Mouse (Mus musculus): ENCODE results near the gene Zfyve21. TPM values are rescaled to one million over a fixed set of nuclear protein-coding genes. Genes with fewer than 3 reads are reported as not detected.

Gene Zfyve21
- polyA plus RNA-seq, 1 experiment from 2014 or later, result 122 TPM

DNA sequence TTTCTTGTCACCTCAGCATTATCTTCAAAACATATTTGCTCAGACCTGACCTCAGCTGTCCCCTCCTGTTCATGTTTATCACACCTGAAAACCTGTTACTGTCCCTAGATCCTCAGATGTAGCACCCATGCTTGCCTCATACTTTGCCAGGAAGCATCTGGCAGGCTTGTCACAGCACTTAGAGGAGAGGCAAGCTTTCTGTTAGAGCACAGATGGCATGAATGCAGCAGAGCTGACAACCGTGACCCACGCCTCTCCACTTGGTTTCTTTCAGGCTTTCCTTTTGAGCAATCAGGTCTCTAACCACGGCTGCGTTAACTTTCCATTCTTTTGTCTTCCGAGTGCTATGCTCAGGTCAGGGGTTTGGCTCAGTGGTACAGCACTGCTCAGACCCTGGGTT lies 15.5 kb downstream of the Zfyve21 start:
- Histone ChIP-seq H3K4me3 (no peak overlapping the region), H3K36me3 (peaks cover 99% of the 10 kb centered on the region), H3K4me2 (no peak overlapping the region), H3K27me3 (no peaks in the 10 kb centered on the region), H3K9ac (no peak overlapping the region), H3K9me3 (no peaks in the 10 kb centered on the region), H3K4me1 (no peaks in the 10 kb centered on the region), H3K27ac (no peak overlapping the region)
- no peak for ATAC-seq (ENCODE audit: insufficient number of reproducible peaks, low FRiP score, low TSS enrichment, low read depth)
- 90% methylated on average over 5 of the region's 5 CpGs for WGBS

DNA sequence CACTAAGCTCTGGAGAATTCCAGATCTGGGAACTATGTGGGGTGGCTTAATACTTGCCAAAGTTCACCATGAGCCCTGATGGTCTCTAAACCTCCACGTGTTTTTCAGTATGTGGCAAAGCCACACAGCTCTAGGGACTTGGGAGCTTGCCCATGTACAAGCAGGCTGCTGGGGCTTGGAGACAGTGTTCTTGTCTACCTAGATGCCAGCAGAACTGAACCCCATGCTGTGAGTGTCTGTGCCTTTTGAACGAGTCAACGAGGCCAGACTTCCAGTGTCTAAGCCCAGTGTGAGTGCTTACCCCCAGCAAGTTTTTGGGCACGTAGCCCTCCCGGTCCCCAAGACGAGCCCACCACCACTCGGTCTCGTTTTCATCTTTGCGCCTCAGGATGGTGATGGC lies 16.0 kb downstream of the Zfyve21 start:
- no peaks in the 10 kb centered on the region for H3K9me3 ChIP-seq
- H3K4me2 ChIP-seq, result no peak overlapping the region
- H3K27ac ChIP-seq, result no peak overlapping the region
- no peak overlapping the region for H3K4me3 ChIP-seq
- H3K27me3 ChIP-seq, result no peaks in the 10 kb centered on the region
- H3K36me3 ChIP-seq, result peaks cover 98% of the 10 kb centered on the region
- no peak overlapping the region for H3K9ac ChIP-seq
- no peaks in the 10 kb centered on the region for H3K4me1 ChIP-seq
- ATAC-seq (ENCODE audit: insufficient number of reproducible peaks, low FRiP score, low TSS enrichment, low read depth), result no peak
- WGBS, result 92% methylated on average over 9 of the region's 9 CpGs

DNA sequence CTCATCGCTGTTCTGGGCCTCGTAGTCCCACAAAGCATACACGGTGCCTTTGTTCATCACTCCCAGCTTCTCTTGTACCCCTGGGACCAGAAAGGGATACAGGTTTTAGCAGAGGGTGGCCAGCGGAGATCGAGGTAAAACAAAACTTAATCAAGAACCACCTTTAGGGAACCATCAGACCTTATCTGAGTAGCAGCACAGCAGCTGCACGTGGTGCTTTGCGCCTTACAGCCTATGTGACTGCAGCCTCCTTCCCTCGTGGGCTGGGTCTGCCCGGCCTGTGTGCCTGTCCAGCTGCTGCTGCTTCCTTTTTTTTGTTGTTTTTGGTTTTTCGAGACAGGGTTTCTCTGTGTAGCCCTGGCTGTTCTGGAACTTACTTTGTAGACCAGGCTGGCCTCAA lies 16.4 kb downstream of the Zfyve21 start:
- H3K4me1 ChIP-seq, result no peaks in the 10 kb centered on the region
- peaks cover 98% of the 10 kb centered on the region for H3K36me3 ChIP-seq
- 88% methylated on average over 10 of the region's 10 CpGs for WGBS
- no peak overlapping the region for H3K27ac ChIP-seq
- H3K9me3 ChIP-seq, result no peaks in the 10 kb centered on the region
- H3K4me2 ChIP-seq, result no peak overlapping the region
- no peak overlapping the region for H3K4me3 ChIP-seq
- ATAC-seq (ENCODE audit: insufficient number of reproducible peaks, low FRiP score, low TSS enrichment, low read depth), result no peak
- no peak overlapping the region for H3K9ac ChIP-seq
- no peaks in the 10 kb centered on the region for H3K27me3 ChIP-seq

DNA sequence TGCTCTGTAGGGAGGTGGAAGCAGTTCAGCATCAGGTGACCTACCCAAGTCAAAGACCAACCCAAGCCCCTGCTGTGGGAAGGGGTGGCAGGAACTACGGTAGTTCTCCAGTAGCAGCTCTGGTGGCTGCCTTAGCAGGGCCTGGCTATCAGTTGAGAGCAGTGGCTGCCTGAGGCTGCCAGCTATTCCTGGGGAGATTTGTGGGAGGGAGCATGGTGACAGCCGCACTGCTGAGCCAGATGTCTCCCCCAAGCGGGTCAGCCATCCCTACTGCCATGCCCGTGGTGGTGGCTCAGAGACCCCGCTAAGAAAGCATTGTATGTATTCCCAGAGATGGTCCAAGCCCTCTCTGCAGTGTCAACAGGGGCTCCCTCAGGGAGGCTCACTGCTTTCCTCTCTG lies 18.7 kb downstream of the Zfyve21 start:
- H3K4me3 ChIP-seq, result no peak overlapping the region
- H3K27me3 ChIP-seq, result no peaks in the 10 kb centered on the region
- no peaks in the 10 kb centered on the region for H3K9me3 ChIP-seq
- no peak overlapping the region for H3K9ac ChIP-seq
- H3K36me3 ChIP-seq, result peaks cover 98% of the 10 kb centered on the region
- no peak for ATAC-seq (ENCODE audit: insufficient number of reproducible peaks, low FRiP score, low TSS enrichment, low read depth)
- H3K4me1 ChIP-seq, result no peaks in the 10 kb centered on the region
- no peak overlapping the region for H3K27ac ChIP-seq
- 79% methylated on average over 5 of the region's 5 CpGs for WGBS
- no peak overlapping the region for H3K4me2 ChIP-seq

DNA sequence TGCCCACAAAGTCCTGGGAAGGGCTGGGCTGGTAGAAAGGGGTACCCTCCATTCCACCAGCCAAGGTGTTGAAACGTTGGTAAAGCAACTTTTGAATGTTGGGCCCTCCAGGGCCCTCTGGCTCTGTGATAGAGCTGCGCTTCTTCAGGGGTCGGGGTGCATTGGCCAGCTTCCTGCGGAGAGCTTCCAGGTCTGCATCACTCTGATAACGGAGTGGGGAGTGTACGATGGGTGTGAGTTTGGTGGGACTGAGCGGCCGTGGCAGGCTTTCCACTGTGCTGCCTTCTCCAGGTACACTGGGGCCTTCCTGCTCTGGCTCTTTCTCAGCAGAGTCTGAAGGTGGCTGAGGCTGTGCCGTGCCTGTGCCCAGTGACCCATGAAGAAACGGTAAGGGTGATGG lies 19.5 kb downstream of the Zfyve21 start:
- no peaks in the 10 kb centered on the region for H3K27me3 ChIP-seq
- H3K9me3 ChIP-seq, result no peaks in the 10 kb centered on the region
- peaks cover 98% of the 10 kb centered on the region for H3K36me3 ChIP-seq
- no peak overlapping the region for H3K4me3 ChIP-seq
- ATAC-seq (ENCODE audit: insufficient number of reproducible peaks, low FRiP score, low TSS enrichment, low read depth), result no peak
- no peak overlapping the region for H3K27ac ChIP-seq
- WGBS, result 91% methylated on average over 10 of the region's 10 CpGs
- H3K9ac ChIP-seq, result no peak overlapping the region
- no peaks in the 10 kb centered on the region for H3K4me1 ChIP-seq
- H3K4me2 ChIP-seq, result no peak overlapping the region

DNA sequence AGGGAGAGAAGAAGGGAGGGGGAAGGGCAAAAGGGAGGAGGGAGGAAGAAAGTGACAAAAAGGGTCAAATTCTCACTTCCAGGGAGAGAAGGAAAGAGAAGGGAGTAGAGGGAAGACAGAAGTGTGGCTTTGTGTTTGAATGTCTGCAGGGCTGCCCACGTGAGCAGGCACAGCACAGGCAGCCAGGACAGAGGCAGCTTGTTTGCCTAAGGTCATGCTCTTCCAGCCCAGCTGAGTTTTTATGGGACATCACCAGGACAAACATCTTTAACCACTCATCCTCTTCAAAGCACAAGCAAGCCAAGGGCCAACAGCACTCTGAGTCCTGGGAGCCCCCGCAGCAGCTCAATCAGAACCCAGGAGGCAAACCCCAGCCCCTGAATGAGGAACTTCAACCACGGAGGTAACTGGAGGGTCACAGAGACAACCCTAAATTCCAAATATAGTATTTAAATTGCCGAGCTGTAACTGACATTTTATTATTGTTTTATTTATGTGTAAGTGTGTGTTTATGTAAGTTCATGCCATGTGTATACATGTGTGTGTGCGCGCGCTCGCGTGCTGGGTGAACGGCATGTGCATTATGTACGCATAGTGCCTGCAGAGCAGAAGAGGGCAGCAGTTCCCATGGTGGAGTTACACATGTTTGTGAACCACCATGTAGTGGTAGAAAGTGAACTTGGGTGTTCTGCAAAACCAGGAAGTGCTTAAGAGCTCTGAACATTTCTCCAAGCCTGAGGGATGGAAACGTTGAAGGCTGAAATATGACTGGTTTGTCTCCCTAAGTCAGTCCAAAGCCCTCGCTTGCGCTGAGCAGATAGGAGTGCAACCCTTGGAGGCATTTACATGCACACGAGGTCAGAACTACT lies 28.8 kb downstream of the Zfyve21 start:
- peaks cover 46% of the 10 kb centered on the region for H3K36me3 ChIP-seq
- ATAC-seq (ENCODE audit: insufficient number of reproducible peaks, low FRiP score, low TSS enrichment, low read depth), result no peak
- no peak overlapping the region for H3K27ac ChIP-seq

DNA sequence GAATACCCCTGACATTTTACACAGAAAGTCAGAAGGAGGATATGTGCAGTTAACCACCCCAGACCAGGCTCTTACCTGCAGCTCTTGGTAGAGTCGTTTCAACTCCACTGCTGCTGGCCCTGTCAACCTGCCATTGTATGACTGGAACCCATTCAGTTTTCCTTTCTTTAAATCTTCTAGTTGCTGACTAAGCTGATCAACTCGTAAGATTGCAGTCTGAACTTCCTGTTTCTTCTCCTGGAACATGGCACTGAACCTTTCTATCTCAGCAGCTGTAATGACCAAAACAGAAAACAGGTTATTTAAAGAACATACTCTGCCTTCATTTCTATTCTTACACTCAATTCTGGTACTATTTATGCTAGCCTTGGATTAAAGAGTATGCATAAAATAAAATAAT lies 29.5 kb downstream of the Zfyve21 start:
- no peak overlapping the region for H3K4me3 ChIP-seq
- 56% methylated on average over 2 of the region's 2 CpGs for WGBS
- no peak overlapping the region for H3K27ac ChIP-seq
- ATAC-seq (ENCODE audit: insufficient number of reproducible peaks, low FRiP score, low TSS enrichment, low read depth), result no peak
- H3K9ac ChIP-seq, result no peak overlapping the region
- no peaks in the 10 kb centered on the region for H3K9me3 ChIP-seq
- H3K27me3 ChIP-seq, result no peaks in the 10 kb centered on the region
- peaks cover 39% of the 10 kb centered on the region for H3K36me3 ChIP-seq
- H3K4me1 ChIP-seq, result no peaks in the 10 kb centered on the region
- no peak overlapping the region for H3K4me2 ChIP-seq

More for the DNA sequence above, 28.8 kb downstream of the Zfyve21 start:
- Histone ChIP-seq H3K4me3 (no peak overlapping the region), H3K9me3 (no peaks in the 10 kb centered on the region), H3K4me1 (no peaks in the 10 kb centered on the region), H3K9ac (no peak overlapping the region), H3K27me3 (no peaks in the 10 kb centered on the region), H3K4me2 (no peak overlapping the region)
- WGBS, result 72% methylated on average over 15 of the region's 15 CpGs

DNA sequence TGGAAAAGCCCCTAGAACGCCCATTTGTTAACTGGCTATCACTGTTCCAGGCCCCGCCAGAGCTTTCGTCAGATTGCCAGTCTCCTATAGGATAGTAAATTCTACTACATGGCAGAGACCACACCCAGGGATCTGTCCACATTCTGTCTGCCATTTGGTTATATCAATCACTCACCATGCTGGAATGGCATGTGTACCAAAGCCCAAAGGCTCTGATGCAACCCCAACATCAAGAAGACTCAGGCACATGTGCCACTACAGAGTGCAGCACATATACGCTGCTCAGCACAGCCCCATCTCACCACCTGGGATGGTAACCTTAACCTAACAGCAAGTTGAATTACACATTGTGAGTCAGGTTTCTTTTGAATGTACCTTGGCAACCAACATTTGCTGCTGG lies 32.0 kb downstream of the Zfyve21 start:
- Histone ChIP-seq H3K4me3 (no peak overlapping the region), H3K9ac (no peak overlapping the region), H3K27ac (no peak overlapping the region), H3K4me2 (no peak overlapping the region), H3K9me3 (no peaks in the 10 kb centered on the region), H3K36me3 (peaks cover 19% of the 10 kb centered on the region), H3K4me1 (no peaks in the 10 kb centered on the region), H3K27me3 (no peaks in the 10 kb centered on the region)
- no peak for ATAC-seq (ENCODE audit: insufficient number of reproducible peaks, low FRiP score, low TSS enrichment, low read depth)
- 82% methylated on average over 4 of the region's 4 CpGs for WGBS

DNA sequence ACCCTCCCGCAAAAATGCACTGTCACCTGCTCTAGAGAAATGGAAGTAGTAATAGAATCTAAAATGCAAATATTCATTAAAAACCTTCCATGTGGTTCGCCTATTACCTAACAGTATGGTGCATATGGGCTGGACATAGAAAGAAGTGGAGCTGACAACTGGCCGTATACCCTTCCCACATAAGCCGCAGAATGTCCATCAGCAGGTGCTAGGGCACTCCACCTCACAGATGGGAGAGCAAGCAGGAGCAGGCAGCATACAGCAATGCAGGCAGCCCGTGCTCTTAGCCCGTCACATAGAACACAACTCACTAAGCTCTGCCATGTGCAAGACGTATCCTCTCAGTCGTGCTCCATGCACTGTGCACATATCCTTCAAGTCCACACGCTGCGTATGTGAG lies 32.8 kb downstream of the Zfyve21 start:
- no peak for ATAC-seq (ENCODE audit: insufficient number of reproducible peaks, low FRiP score, low TSS enrichment, low read depth)
- H3K27ac ChIP-seq, result no peak overlapping the region
- WGBS, result 86% methylated on average over 10 of the region's 10 CpGs
- no peaks in the 10 kb centered on the region for H3K27me3 ChIP-seq
- H3K4me2 ChIP-seq, result no peak overlapping the region
- no peak overlapping the region for H3K4me3 ChIP-seq
- peaks cover 12% of the 10 kb centered on the region for H3K36me3 ChIP-seq
- H3K9me3 ChIP-seq, result no peaks in the 10 kb centered on the region
- no peak overlapping the region for H3K9ac ChIP-seq
- no peaks in the 10 kb centered on the region for H3K4me1 ChIP-seq

DNA sequence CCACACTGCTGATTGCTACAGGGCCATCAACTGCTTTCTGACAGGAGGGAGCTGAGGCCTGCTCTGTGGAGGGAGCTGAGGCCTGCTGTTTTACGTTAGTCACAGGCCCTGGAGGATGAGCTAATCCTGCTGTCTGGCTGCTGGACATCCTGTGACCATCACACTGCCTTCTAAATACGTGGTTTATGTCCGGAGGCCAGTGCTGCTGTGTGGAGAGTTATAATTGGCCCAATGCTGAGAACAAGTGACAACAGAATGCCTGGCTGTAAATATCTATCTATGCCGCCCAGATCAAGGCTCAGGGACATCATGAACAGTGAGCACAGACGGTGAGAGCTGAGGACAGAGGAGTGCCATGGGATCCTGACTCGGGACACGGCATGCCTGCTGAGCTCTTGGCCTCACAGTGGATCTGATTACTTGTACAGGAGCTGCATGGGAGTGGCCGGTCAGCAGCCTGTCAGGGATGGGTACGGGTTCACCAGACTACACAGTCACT lies 34.4 kb downstream of the Zfyve21 start:
- Histone ChIP-seq H3K9ac (no peak overlapping the region), H3K27me3 (no peaks in the 10 kb centered on the region), H3K4me3 (no peak overlapping the region), H3K4me1 (no peaks in the 10 kb centered on the region), H3K27ac (no peak overlapping the region), H3K9me3 (no peaks in the 10 kb centered on the region), H3K36me3 (peaks cover 2% of the 10 kb centered on the region; the same call in 1 of the 2 replicates), H3K4me2 (no peak overlapping the region)
- WGBS, result 63% methylated on average over 9 of the region's 9 CpGs
- ATAC-seq (ENCODE audit: insufficient number of reproducible peaks, low FRiP score, low TSS enrichment, low read depth), result no peak

DNA sequence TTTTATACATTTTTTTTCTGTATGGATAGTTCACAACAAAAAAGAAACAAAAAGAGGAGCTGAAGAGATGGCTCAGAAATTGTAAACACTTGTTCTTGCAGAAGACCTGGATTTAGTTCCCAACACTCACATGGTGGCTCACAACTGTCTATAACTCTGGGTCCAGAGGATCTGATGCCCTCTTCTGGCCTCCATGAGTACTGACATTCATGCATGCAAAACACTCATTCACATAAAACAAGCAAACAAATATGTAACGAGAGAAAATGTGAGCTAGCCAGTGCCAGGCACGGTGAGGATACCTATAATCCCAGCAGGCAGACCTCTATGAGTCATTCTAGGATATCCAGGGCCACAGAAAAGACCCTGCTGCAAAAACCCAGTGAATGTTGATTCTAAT lies 37.3 kb downstream of the Zfyve21 start:
- Histone ChIP-seq H3K4me3 (no peak overlapping the region), H3K9ac (no peak overlapping the region), H3K36me3 (peaks cover 8% of the 10 kb centered on the region; the same call in 1 of the 2 replicates), H3K4me1 (no peaks in the 10 kb centered on the region), H3K9me3 (no peaks in the 10 kb centered on the region), H3K4me2 (no peak overlapping the region), H3K27ac (no peak overlapping the region), H3K27me3 (no peaks in the 10 kb centered on the region)
- no peak for ATAC-seq (ENCODE audit: insufficient number of reproducible peaks, low FRiP score, low TSS enrichment, low read depth)
- 54% methylated on average over 2 of the region's 2 CpGs for WGBS

DNA sequence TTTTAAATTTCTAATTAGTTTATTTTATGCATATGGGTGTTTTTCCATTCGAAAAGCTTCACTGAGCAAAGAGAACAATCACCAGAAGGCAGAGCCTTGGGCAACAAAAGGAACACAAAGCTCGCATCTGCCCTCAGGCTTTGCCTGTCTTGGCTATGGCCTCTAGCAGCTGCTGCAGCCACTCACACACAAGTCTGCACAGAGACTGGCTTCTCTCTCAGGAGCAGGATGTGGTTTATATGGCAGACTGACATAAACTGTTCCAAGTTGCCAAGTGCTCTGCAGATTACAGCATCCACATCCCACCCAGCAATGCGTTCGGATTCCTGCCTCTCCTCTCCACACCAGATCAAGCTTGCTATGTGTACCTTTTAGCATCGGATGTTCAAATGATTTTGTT lies 37.8 kb downstream of the Zfyve21 start:
- no peak overlapping the region for H3K27ac ChIP-seq

More for the DNA sequence above, 37.8 kb downstream of the Zfyve21 start:
- Histone ChIP-seq H3K36me3 (peaks cover 9% of the 10 kb centered on the region; the same call in 1 of the 2 replicates), H3K4me1 (no peaks in the 10 kb centered on the region), H3K9ac (no peak overlapping the region), H3K4me3 (no peak overlapping the region), H3K9me3 (no peaks in the 10 kb centered on the region), H3K27me3 (no peaks in the 10 kb centered on the region), H3K4me2 (no peak overlapping the region)
- 68% methylated on average over 5 of the region's 5 CpGs for WGBS
- no peak for ATAC-seq (ENCODE audit: insufficient number of reproducible peaks, low FRiP score, low TSS enrichment, low read depth)
